Mouse (Mus musculus) megakaryocyte, embryonic 14.5 days (primary cell): ENCODE data around the gene Gm20517.

Experiments used
- FLI1 ChIP-seq: IDR thresholded peaks from 2 replicates; pipeline ENCODE4 v1.6.1; 2012; ENCODE audit warnings: low read length, inconsistent platforms, mixed read lengths
- GATA1 ChIP-seq: IDR thresholded peaks from 3 replicates; pipeline ENCODE4 v1.6.1; 2012; ENCODE audit warnings: mixed read lengths, low read length, inconsistent platforms, borderline replicate concordance

- TF ChIP-seq GATA1 (no peak), FLI1 (no peak)
Observed at GRCm38 (mm10) chr17:47671988-47672310, 60.6 kb downstream of the Gm20517 start.
